ENCODE assay signal across 24 mouse cellular contexts in genomic region chr13:37493331-37493730, GRCm38 (mm10).
"Had no signal": no experiment of that assay in that cellular context is flagged by ENCODE, and none has a peak within 500 bp of the region (broad histone marks: within the 10 kb centered on the region; RNA-seq: fewer than 3 reads in every experiment).

No protein-coding gene starts in this region.

- H3K9ac ChIP-seq: heart, embryonic 12.5 days; hindbrain, embryonic 12.5 days; hindbrain, embryonic 14.5 days; intestine, embryonic 15.5 days had no signal

- H3K4me2 ChIP-seq: heart, embryonic 12.5 days; hindbrain, embryonic 12.5 days; hindbrain, embryonic 14.5 days; intestine, embryonic 15.5 days had no signal

- H3K4me1 ChIP-seq: hindbrain, embryonic 10.5 days; hindbrain, embryonic 12.5 days had no signal

- H3K9me3 ChIP-seq: heart, embryonic 10.5 days; heart, embryonic 12.5 days; hindbrain, embryonic 10.5 days; hindbrain, embryonic 12.5 days; intestine, embryonic 15.5 days had no signal

- ATAC-seq: forebrain, embryonic 16.5 days; hindbrain, embryonic 16.5 days; inflammation-experienced regulatory T-cells, adult 6 months; intestine, postnatal 0 days had no signal

- DNase-seq: gastrocnemius, adult 2 months; gastrocnemius, postnatal 10 days; gastrocnemius, postnatal 25 days; heart, adult 18-20 months; heart, postnatal 10 days; heart, postnatal 4 days; kidney, adult 2 months; kidney, adult 9 months; kidney, postnatal 10 days; kidney, postnatal 25 days; kidney, postnatal 4 days; liver had no signal

- H3K36me3 ChIP-seq: heart, embryonic 10.5 days; heart, embryonic 12.5 days; hindbrain, embryonic 10.5 days; hindbrain, embryonic 12.5 days; intestine, embryonic 15.5 days had no signal

- H3K27me3 ChIP-seq: hindbrain, embryonic 12.5 days; intestine, embryonic 15.5 days had no signal

- H3K27ac ChIP-seq: gastrocnemius, adult 2 months; heart, embryonic 10.5 days; hindbrain, embryonic 10.5 days; hindbrain, embryonic 12.5 days; hindbrain, embryonic 14.5 days; intestine, embryonic 15.5 days; layer of hippocampus, adult 2 months; left cerebral cortex, adult 2 months had no signal

- H3K4me3 ChIP-seq: gastrocnemius, adult 2 months; heart, embryonic 10.5 days; heart, embryonic 12.5 days; hindbrain, embryonic 10.5 days; hindbrain, embryonic 12.5 days; intestine, embryonic 15.5 days; layer of hippocampus, adult 2 months; left cerebral cortex, adult 2 months had no signal
